Comparison of ENCODE assay signal across 16 mouse cellular contexts in the genomic region with DNA sequence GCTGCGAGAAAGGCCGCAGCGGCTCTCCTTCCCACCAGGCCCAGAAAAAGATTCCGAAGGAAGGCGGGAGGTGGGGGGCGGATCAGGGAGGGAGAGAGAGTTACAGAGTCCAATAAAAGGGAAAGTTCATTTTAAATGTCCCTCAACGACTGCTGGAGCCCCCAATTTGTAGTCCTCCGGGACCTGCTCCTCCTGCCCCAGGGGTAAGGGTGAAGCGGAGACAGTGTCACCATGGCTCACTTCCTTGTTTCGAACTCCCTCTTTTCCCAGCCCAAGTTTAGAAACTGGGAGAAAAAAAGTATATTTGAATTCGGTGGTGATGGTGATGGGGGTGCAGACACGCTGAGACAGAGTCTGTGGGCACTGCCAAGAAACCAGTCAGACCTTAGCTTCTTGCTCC. TPM values are rescaled to one million over a fixed set of nuclear protein-coding genes. Genes with fewer than 3 reads are reported as not detected.
DNase-seq lines count a peak whose midpoint lies in the region; ATAC-seq and TF ChIP-seq lines count a peak whose summit lies in the region.
"Had no signal": no experiment of that assay in that cellular context is flagged by ENCODE, and none has a peak within 500 bp of the region (broad histone marks: within the 10 kb centered on the region; RNA-seq: fewer than 3 reads in every experiment).

No protein-coding gene starts in this region.

- H3K27me3 ChIP-seq in embryonic facial prominence, embryonic 11.5 days (ENCODE audit: control insufficient read depth, insufficient read depth, low read length) = peaks cover 84% of the 10 kb centered on the region
- H3K27me3 ChIP-seq in hindbrain, postnatal 0 days (ENCODE audit: insufficient read depth, low read length) = peaks cover 83% of the 10 kb centered on the region
- no peaks in the 10 kb centered on the region for H3K27me3 ChIP-seq in neural tube, embryonic 13.5 days

- WGBS in embryonic facial prominence, embryonic 11.5 days = 3% methylated on average over 12 of the region's 12 CpGs
- WGBS in hindbrain, postnatal 0 days = 6% methylated on average over 12 of the region's 12 CpGs
- whole genome bisulfite sequencing in neural tube, embryonic 13.5 days = 9% methylated on average over 12 of the region's 12 CpGs

- no peaks in the 10 kb centered on the region for H3K36me3 ChIP-seq in embryonic facial prominence, embryonic 11.5 days (replicated peaks; ENCODE audit: control insufficient read depth, insufficient read depth, low read depth, low read length)
- no peaks in the 10 kb centered on the region for H3K36me3 ChIP-seq in hindbrain, postnatal 0 days (ENCODE audit: insufficient read depth, low read length)
- no peaks in the 10 kb centered on the region for H3K36me3 ChIP-seq in neural tube, embryonic 13.5 days
- H3K36me3 ChIP-seq: midbrain, embryonic 12.5 days had no signal

- TF ChIP-seq CTCF in hindbrain, postnatal 0 days (IDR thresholded peaks at IDR 0.05; ENCODE audit: low read depth) = no peak

- H3K4me1 ChIP-seq in embryonic facial prominence, embryonic 11.5 days (ENCODE audit: control insufficient read depth, insufficient read depth, low read length) = no peaks in the 10 kb centered on the region
- no peaks in the 10 kb centered on the region for H3K4me1 ChIP-seq in hindbrain, postnatal 0 days (ENCODE audit: insufficient read depth, low read length)
- H3K4me1 ChIP-seq in neural tube, embryonic 13.5 days (replicated peaks) = peaks cover 90% of the 10 kb centered on the region
- H3K4me1 ChIP-seq: midbrain, embryonic 12.5 days had no signal

- H3K9me3 ChIP-seq in embryonic facial prominence, embryonic 11.5 days (replicated peaks; ENCODE audit: control insufficient read depth, low read length) = no peaks in the 10 kb centered on the region
- H3K9me3 ChIP-seq in hindbrain, postnatal 0 days (ENCODE audit: low read length) = no peaks in the 10 kb centered on the region
- H3K9me3 ChIP-seq in neural tube, embryonic 13.5 days = no peaks in the 10 kb centered on the region
- H3K9me3 ChIP-seq: midbrain, embryonic 12.5 days had no signal

- peak; percentile 50 for DNase-seq in kidney, postnatal 10 days
- DNase-seq in kidney, adult 9 months = no peak
- DNase-seq in embryonic facial prominence, embryonic 11.5 days (ENCODE audit: low spot score) = peak; percentile 0
- DNase-seq in hindbrain, postnatal 0 days (ENCODE audit: low spot score) = no peak
- DNase-seq in urinary bladder, postnatal 4 days (ENCODE audit: low spot score in 2 of 2) = no peak
- DNase-seq in heart, adult 9 months (ENCODE audit: low spot score in 2 of 2) = no peak
- no peak for DNase-seq in urinary bladder, postnatal 14 days (ENCODE audit: low spot score)
- DNase-seq: gastrocnemius, postnatal 10 days; right cerebral cortex, postnatal 4 days had no signal

- H3K4me2 ChIP-seq in embryonic facial prominence, embryonic 11.5 days (ENCODE audit: low read depth, low read length) = no peak overlapping the region
- peak overlapping the region; percentile 35 for H3K4me2 ChIP-seq in hindbrain, postnatal 0 days (ENCODE audit: low read depth, low read length)
- H3K4me2 ChIP-seq in neural tube, embryonic 13.5 days = peak overlapping the region; percentile 67
- H3K4me2 ChIP-seq: midbrain, embryonic 12.5 days had no signal

- no peak overlapping the region for H3K4me3 ChIP-seq in embryonic facial prominence, embryonic 11.5 days (ENCODE audit: low read depth, low read length)
- no peak overlapping the region for H3K4me3 ChIP-seq in hindbrain, postnatal 0 days (ENCODE audit: low read length)
- H3K4me3 ChIP-seq in neural tube, embryonic 13.5 days = peak overlapping the region; percentile 20
- H3K4me3 ChIP-seq: erythroblast, embryonic 14.5 days; left cerebral cortex, adult 2 months; midbrain, embryonic 12.5 days had no signal

- no peak overlapping the region for H3K9ac ChIP-seq in embryonic facial prominence, embryonic 11.5 days (replicated peaks; ENCODE audit: low read length)
- no peak overlapping the region for H3K9ac ChIP-seq in hindbrain, postnatal 0 days (replicated peaks; ENCODE audit: low read length)
- H3K9ac ChIP-seq in neural tube, embryonic 13.5 days = peak overlapping the region; percentile 77
- H3K9ac ChIP-seq: liver, embryonic 14.5 days; midbrain, embryonic 12.5 days had no signal

- H3K27ac ChIP-seq in embryonic facial prominence, embryonic 11.5 days (replicated peaks; ENCODE audit: low read depth, low read length) = no peak overlapping the region
- 0 out of 2 replicates have a peak overlapping the region, but pooled peaks have one; percentile 36 for H3K27ac ChIP-seq in hindbrain, postnatal 0 days
- peak overlapping the region; percentile 85 for H3K27ac ChIP-seq in neural tube, embryonic 13.5 days (replicated peaks)
- H3K27ac ChIP-seq: left cerebral cortex, adult 2 months; liver, embryonic 14.5 days; midbrain, embryonic 12.5 days had no signal

- ATAC-seq in embryonic facial prominence, embryonic 11.5 days (replicated peaks; ENCODE audit: insufficient number of reproducible peaks, low FRiP score, low TSS enrichment, low read depth) = no peak
- no peak for ATAC-seq in hindbrain, postnatal 0 days
- no peak for ATAC-seq in neural tube, embryonic 13.5 days (ENCODE audit: low read depth)

RNA-seq across cellular contexts. Expression of gene Hoxc4, which starts 21.9 kb away (rescaled TPM):
- 1.6 and 1.7 TPM in 2 replicates for polyA plus RNA-seq in embryonic facial prominence, embryonic 11.5 days (2014; fragmentation: Nextera tagmentation; extraction: Ambion mirVana)
- 12.5 and 13.1 TPM in 2 replicates for total RNA-seq in hindbrain, postnatal 0 days (2014; rRNA removed)
- polyA plus RNA-seq in hindbrain, postnatal 0 days (2015; fragmentation: Nextera tagmentation; extraction: Ambion mirVana) = 33.0 and 35.4 TPM in 2 replicates
- 40.2 and 49.9 TPM in 2 replicates for polyA plus RNA-seq in neural tube, embryonic 13.5 days (2015; fragmentation: Nextera tagmentation; extraction: Ambion mirVana)
- total RNA-seq: left cerebral cortex, adult 2 months; neutrophil, adult 5-6 weeks had no signal

RNA-seq across cellular contexts. Expression of gene Hoxc6, which starts 42.5 kb away (rescaled TPM):
- 0.17 and 0.43 TPM in 2 replicates for polyA plus RNA-seq in embryonic facial prominence, embryonic 11.5 days (2014; fragmentation: Nextera tagmentation; extraction: Ambion mirVana)
- total RNA-seq in hindbrain, postnatal 0 days (2014; rRNA removed) = 0.43 and 1.4 TPM in 2 replicates
- polyA plus RNA-seq in hindbrain, postnatal 0 days (2015; fragmentation: Nextera tagmentation; extraction: Ambion mirVana) = 0.59 and 1.2 TPM in 2 replicates
- 46.8 and 51.1 TPM in 2 replicates for polyA plus RNA-seq in neural tube, embryonic 13.5 days (2015; fragmentation: Nextera tagmentation; extraction: Ambion mirVana)
- total RNA-seq: left cerebral cortex, adult 2 months; neutrophil, adult 5-6 weeks had no signal
- polyA plus RNA-seq: erythroblast, embryonic 14.5 days; midbrain, embryonic 12.5 days had no signal

RNA-seq across cellular contexts. Expression of gene Hoxc8, which starts 50.2 kb away (rescaled TPM):
- not detected in 2 replicates for polyA plus RNA-seq in embryonic facial prominence, embryonic 11.5 days (2014; fragmentation: Nextera tagmentation; extraction: Ambion mirVana)
- total RNA-seq in hindbrain, postnatal 0 days (2014; rRNA removed) = 0.26 TPM in 1 of 2 replicates, not detected in the other
- polyA plus RNA-seq in hindbrain, postnatal 0 days (2015; fragmentation: Nextera tagmentation; extraction: Ambion mirVana) = not detected in 2 replicates
- polyA plus RNA-seq in neural tube, embryonic 13.5 days (2015; fragmentation: Nextera tagmentation; extraction: Ambion mirVana) = 75.8 and 85.5 TPM in 2 replicates
- total RNA-seq: left cerebral cortex, adult 2 months; neutrophil, adult 5-6 weeks had no signal
- polyA plus RNA-seq: erythroblast, embryonic 14.5 days; heart, embryonic 14.5 days; midbrain, embryonic 12.5 days had no signal

Comparison
In these comparisons a context has a peak if more than half of its experiments do, and no peak if none do; other contexts are left out.
1. DNase-seq: peak in kidney, postnatal 10 days (single experiment) and embryonic facial prominence, embryonic 11.5 days (single experiment); none in kidney, adult 9 months (single experiment), hindbrain, postnatal 0 days (single experiment), urinary bladder, postnatal 4 days (0 of 2), heart, adult 9 months (0 of 2) and urinary bladder, postnatal 14 days (single experiment).
2. RNA of gene Hoxc4, which starts 21.9 kb away (polyA plus RNA-seq): 40.2 to 49.9 TPM in neural tube, embryonic 13.5 days and 33.0 to 35.4 TPM in hindbrain, postnatal 0 days; 1.6 to 1.7 TPM in embryonic facial prominence, embryonic 11.5 days; every median in the first group is over 10 times any median in the second.
3. RNA of gene Hoxc6, which starts 42.5 kb away (polyA plus RNA-seq): 46.8 to 51.1 TPM in neural tube, embryonic 13.5 days; 0.59 to 1.2 TPM in hindbrain, postnatal 0 days and 0.17 to 0.43 TPM in embryonic facial prominence, embryonic 11.5 days; every median in the first group is over 10 times any median in the second.
4. RNA of gene Hoxc8, which starts 50.2 kb away (polyA plus RNA-seq): 75.8 to 85.5 TPM in neural tube, embryonic 13.5 days; not detected in embryonic facial prominence, embryonic 11.5 days and not detected in hindbrain, postnatal 0 days; every median in the first group is over 10 times any median in the second.